Mouse (Mus musculus) liver, adult (tissue): Measurements from ENCODE around the gene Xpr1.

Experiments used
- GATA4 ChIP-seq: IDR thresholded peaks from 2 replicates; pipeline ENCODE4 v1.6.1; 2014; ENCODE audit warnings: mild to moderate bottlenecking, low read length; ENCODE audit not compliant: insufficient replicate concordance

Xpr1 gene

DNA sequence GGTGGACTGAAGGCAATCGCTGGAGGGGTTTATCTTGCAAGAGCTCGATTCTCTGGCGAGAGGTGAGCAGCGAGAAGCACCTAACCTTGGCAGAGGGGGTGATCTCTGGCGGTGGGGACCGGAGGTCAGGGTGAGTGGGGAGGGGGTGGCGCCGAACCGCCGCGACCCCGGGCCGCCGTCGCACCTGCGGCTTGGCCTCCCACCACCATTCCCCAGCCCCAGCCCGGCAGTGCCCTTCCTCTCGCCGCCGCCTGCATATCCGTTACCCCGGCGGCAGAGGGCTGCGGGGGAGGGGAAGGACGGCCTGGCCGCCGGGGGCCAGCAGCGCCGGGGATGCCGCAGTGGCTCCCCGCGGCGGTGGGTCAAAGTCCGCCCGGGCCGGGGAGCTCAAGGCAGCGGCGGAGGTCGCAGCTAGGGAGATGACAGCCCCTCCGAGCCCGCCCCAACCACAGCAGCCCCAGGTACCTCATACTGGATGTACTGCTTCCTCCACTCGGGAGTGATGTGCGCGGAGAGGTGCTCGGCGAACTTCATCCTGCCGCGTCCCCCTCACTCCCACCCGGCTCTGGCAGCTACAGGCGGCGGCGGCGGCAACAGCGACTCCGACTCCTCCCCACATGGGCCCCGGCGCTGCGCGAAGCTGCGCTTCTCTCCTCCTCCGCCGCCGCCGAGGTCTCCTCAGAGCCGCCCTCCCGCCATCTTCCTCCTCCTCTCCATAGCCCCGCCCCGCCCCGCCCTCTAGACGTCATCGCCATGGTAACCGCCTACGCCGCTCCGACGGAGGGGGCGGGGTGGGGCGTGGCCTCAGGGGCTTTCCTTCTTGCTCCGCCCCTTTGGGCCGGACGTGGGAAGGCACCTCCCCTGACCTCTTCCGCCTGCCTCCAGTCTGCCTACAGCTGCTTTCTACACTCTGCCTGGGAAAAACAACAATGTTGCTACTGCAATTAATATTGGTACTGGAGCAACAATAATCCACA is at the start of gene Xpr1:
Xpr1 (minus strand) TSS at position 715 of the 977 bp plus-strand sequence.
- no peak for TF ChIP-seq GATA4

- no peak for TF ChIP-seq GATA4
Observed at GRCm38 (mm10) chr1:155463442-155463841, 46.2 kb upstream of the Xpr1 start.

DNA sequence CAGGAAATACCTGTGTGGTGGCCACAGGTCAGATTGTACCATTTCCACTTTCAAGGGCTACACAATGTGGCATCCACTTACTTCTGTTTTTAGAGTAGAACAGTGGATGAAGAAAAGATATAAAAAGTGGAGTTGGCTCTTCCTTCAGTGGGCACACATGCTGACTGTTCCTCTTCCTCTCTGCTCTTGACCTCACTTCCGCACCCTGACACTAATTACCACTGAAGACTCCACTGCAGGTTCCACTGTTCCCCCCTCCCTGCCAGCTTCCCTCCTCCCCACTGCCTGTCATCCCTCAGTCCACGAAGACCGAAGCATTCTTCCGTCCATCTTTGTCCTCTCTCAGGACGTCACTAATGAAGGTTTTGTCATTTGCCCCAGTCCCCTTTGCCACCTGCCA is 45.4 kb upstream of the Xpr1 start:
- TF ChIP-seq GATA4: no peak

DNA sequence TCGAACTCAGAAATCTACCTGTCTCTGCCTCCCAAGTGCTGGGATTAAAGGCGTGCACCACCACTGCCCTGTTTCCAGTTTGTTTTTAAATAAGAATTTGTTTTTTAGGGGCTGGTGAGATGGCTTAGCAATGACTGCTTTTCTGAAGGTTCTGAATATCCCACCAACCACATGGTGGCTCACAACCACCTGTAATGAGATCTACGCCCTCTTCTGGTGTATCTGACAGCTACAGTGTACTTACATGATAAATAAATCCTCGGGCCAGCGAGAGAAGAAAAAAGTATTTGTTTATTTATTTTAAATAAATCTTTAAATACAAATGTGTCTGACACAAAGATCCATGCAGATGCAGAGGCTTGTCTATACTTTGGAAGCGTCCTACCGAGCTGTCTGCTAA is 40.3 kb upstream of the Xpr1 start:
- no peak for TF ChIP-seq GATA4

DNA sequence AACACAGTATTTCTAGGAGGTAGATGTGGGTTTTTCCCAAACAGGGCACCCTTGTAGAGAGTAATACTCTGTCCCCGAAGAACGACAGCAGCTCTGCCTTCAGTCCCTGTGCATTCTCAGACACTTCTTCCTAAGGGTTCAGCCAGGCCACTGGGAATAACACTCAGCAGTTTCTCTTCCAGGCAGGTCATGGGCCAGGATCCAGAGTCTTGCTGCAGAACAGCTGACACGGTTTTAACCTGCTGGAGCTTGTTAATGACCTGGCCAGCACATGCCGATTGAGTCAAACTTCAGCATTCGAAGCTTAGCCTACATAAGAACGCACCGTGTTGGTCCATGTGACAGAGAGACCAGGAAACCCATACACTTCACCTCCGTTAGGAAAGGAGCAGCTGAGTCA is 36.0 kb upstream of the Xpr1 start:
- TF ChIP-seq GATA4: no peak

DNA sequence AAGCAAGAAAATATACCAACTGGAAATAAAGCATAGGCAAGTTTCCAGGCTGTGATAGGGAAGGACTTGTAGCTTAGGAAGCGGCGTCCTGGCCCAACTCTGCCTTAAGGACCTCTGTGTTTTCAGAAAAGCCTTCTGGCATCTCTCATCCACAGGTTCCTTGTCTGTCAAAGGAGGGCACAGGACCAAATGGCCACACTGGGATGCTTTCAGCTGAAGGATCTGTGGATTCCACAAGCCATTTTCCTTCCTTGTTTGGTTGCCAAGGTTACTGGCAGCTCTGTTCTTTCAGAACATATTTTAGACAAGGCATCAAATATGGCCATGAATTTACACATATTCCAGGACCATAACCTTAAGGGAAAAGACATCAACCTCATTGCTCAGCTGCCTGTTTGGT is 31.7 kb upstream of the Xpr1 start:
- TF ChIP-seq GATA4: no peak

- TF ChIP-seq GATA4: no peak
Observed at GRCm38 (mm10) chr1:155447277-155447676, 30.1 kb upstream of the Xpr1 start.

DNA sequence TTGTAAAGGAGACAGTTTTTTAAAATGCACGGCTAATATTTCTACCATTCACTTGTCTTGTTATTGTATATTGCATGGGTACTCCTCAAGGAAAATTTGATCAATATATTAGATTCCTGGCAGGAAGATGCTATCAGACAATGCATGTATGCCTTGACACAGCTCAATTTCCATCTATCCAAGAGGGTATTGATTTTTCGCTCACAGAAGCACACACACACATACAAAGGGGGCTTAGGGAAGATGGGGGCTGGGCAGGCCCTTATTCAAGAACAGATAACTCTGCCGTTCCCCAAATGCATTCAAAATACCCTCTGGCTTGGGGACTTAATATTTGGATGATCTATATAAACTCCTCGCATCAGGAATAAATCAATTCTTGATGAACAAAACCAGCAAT is 25.9 kb upstream of the Xpr1 start:
- no peak for TF ChIP-seq GATA4

- no peak for TF ChIP-seq GATA4
Observed at GRCm38 (mm10) chr1:155442521-155443001, 25.3 kb upstream of the Xpr1 start.

- TF ChIP-seq GATA4: no peak
Observed at GRCm38 (mm10) chr1:155439551-155439950, 22.3 kb upstream of the Xpr1 start.

DNA sequence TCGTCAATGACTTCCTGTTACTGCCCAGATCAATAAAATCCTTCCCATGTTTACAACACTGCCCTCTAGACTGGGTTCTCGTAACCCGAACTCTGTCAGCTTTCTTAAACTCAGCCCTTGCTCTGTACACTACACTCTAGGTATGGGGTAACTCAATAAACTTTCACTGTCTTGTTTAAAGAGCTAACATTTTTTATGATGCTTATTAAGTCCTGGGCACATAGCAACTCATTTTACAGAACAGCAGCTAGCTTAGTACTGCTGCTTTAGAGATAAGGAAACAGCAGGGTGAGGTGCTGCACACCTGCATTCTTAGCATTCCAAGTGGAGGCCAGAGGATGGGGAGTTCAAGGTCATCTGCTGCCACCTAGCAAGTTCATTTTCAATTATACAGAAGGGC is 21.3 kb upstream of the Xpr1 start:
- no peak for TF ChIP-seq GATA4

DNA sequence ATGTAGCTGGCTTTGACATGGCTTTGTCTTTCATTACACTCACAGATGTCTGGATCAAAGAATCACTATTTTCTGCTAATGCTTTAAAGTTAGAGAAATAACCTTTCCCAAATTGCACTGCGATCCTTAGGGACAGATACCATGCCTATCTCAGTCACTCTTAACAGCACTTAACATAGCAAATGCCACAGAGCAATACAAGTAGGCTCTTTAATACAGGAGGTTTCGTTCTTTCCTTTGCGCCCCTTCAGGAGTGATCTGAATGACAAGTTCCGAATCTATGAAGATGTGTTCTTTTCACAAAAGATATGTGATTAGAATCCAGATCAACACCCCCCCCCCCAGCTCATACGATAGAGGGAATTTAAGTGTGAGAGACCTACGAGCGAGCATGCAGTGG is 12.1 kb upstream of the Xpr1 start:
- TF ChIP-seq GATA4: no peak

- TF ChIP-seq GATA4: no peak
Observed at GRCm38 (mm10) chr1:155427126-155427865, 10.1 kb upstream of the Xpr1 start.

DNA sequence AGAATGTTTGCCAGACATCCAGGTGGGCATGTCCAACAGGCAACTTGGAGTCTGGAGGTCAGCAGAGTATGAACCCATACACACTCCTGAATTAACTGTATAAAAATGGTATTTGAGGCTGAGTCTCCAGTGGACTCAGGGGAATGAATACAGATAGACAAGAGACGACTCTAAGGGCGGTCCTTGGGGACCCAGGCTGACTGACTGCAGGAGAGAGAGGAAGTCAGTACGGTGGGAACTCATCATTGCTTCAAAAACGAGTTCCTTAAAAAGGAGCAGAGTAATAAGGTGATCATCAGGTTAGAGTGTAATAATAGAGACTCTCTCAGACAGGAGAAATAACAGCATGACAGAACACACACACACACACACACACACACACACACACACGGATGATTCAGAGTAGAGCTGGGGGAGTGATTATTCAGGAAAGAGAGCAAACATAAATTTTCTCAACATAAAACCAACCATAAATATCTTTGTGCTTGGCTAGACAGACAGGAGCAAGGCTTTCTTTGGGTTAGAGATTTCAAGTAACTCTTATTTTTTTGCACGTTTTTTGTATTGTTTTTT is 8.6 kb upstream of the Xpr1 start:
- no peak for TF ChIP-seq GATA4

GRCm38 (mm10) chr1:155425285-155425684 is 8.1 kb upstream of the Xpr1 start:
- TF ChIP-seq GATA4: no peak

GRCm38 (mm10) chr1:155423801-155424200 is 6.6 kb upstream of the Xpr1 start:
- TF ChIP-seq GATA4: no peak

DNA sequence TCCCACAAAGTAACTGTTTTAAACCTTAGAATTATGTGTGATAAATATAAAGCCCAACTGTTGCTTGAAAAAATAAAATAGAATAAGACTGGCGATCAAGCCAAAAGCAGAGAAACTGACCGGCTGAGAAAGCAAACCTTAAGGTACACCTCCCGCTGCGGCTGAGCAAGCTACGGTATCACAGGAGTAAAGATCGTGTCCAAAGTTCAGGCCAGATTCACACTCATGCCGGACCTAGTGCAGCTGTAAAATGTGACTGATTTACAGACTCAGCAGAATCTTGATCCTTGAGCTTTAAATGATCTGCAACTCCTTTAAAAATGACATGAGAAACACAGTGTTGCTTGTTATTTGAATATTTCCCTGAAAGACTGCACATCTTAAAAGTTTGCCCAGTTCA is 4.8 kb upstream of the Xpr1 start:
- TF ChIP-seq GATA4: no peak
